Comparison of ENCODE assay signal across 8 mouse cellular contexts in the genomic region with DNA sequence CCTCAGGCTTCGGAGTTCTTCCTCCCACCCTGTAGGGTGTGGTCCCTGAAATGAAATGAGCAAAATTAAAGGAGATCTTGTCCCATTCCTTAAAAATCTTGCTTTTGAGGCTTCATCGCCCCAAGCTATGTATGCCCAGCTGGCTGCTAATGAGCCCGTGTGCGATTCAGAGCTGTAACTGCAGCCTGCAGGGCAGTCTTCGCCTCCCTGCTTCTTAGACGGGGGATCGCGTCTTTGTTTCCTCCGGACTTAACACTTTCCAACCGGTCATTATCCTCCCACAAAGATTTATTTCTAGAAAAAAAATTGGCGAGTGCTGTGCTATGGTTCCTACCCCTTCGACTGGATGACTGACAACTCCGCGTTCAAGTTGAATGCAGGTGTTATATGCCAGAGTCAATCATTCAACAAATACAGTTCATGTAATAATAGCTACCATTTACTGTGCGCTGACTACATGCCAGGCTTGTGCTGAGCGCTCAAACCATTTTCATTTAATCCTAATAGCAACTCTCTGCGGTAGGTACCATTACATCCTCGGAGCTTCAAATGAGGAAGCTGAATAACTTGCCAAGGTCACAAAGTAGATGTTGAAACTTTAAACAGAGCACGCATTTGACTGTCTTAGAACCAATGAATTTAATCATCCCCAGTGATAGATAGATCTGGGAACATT. TPM values are rescaled to one million over a fixed set of nuclear protein-coding genes. Genes with fewer than 3 reads are reported as not detected.
DNase-seq lines count a peak whose midpoint lies in the region; ATAC-seq and TF ChIP-seq lines count a peak whose summit lies in the region.

No protein-coding gene starts in this region.

- H3K27ac ChIP-seq in thymus, adult 2 months (ENCODE audit: control insufficient read depth, insufficient read depth, low read length) = peak overlapping the region; percentile 94
- H3K27ac ChIP-seq in limb, embryonic 11.5 days (replicated peaks; ENCODE audit: low read depth, low read length) = peak overlapping the region; percentile 98

- H3K79me2 ChIP-seq in myocyte (ENCODE audit: control insufficient read depth, insufficient read depth) = peaks cover 38% of the 10 kb centered on the region

- peak overlapping the region; percentile 77 for H3K9ac ChIP-seq in limb, embryonic 11.5 days (ENCODE audit: low read length)

- no peaks in the 10 kb centered on the region for H3K27me3 ChIP-seq in erythroblast, embryonic 14.5 days (ENCODE audit: control insufficient read depth)
- H3K27me3 ChIP-seq in thymus, adult 2 months (ENCODE audit: control insufficient read depth, insufficient read depth, low read length) = no peaks in the 10 kb centered on the region
- H3K27me3 ChIP-seq in limb, embryonic 11.5 days (ENCODE audit: control insufficient read depth, insufficient read depth, low read length) = no peaks in the 10 kb centered on the region
- H3K27me3 ChIP-seq in myocyte (ENCODE audit: control insufficient read depth, insufficient read depth, insufficient read length) = no peaks in the 10 kb centered on the region

- WGBS in thymus, adult 2 months = 4% methylated on average over 19 of the region's 19 CpGs
- 5% methylated on average over 19 of the region's 19 CpGs for WGBS in limb, embryonic 11.5 days

- H3K4me2 ChIP-seq in limb, embryonic 11.5 days (ENCODE audit: low read depth, severe bottlenecking) = peak overlapping the region; percentile 83
- H3K4me2 ChIP-seq in myocyte (ENCODE audit: low read depth) = peak overlapping the region; percentile 97

- ATAC-seq in erythroblast, adult 5-6 weeks (replicated peaks; ENCODE audit: low FRiP score, poor library complexity, severe bottlenecking) = no peak
- ATAC-seq in limb, embryonic 11.5 days (ENCODE audit: insufficient number of reproducible peaks, low FRiP score, low TSS enrichment, low read depth) = no peak; the same call in 1 of the 2 replicates
- ATAC-seq in inflammation-experienced regulatory T-cells, adult 6 months = no peak

- TF ChIP-seq POLR2A in thymus, adult 2 months (IDR thresholded peaks at IDR 0.05; ENCODE audit: control insufficient read depth, extremely low read depth, insufficient read depth, low read length, poor library complexity) = no peak
- TF ChIP-seq POLR2A in myocyte (IDR thresholded peaks at IDR 0.05; ENCODE audit: insufficient read length, low read depth) = peak; percentile 12

- no peak for TF ChIP-seq CTCF in thymus, adult 2 months (IDR thresholded peaks at IDR 0.05; ENCODE audit: borderline replicate concordance, control insufficient read depth, extremely low read depth, insufficient read depth, low read length, poor library complexity)

- no peak for DNase-seq in thymus, adult 2 months
- no peak for DNase-seq in thymus, postnatal 4 days
- no peak for DNase-seq in limb, embryonic 11.5 days (ENCODE audit: low spot score)
- DNase-seq in urinary bladder, postnatal 10 days (ENCODE audit: low spot score) = no peak

- no peaks in the 10 kb centered on the region for H3K9me3 ChIP-seq in erythroblast, embryonic 14.5 days (ENCODE audit: control insufficient read depth, low read length)
- no peaks in the 10 kb centered on the region for H3K9me3 ChIP-seq in limb, embryonic 11.5 days (ENCODE audit: control insufficient read depth, low read length)

- peak overlapping the region; percentile 4 for H3ac ChIP-seq in myocyte (ENCODE audit: control insufficient read depth, insufficient read length)

- peak overlapping the region; percentile 68 for H3K4me3 ChIP-seq in erythroblast, embryonic 14.5 days (replicated peaks)
- peak overlapping the region; percentile 96 for H3K4me3 ChIP-seq in thymus, adult 2 months (ENCODE audit: control insufficient read depth, insufficient read depth, low read length)
- peak overlapping the region; percentile 84 for H3K4me3 ChIP-seq in limb, embryonic 11.5 days (ENCODE audit: low read depth, low read length)
- peak overlapping the region; percentile 68 for H3K4me3 ChIP-seq in myocyte

- peaks cover 52% of the 10 kb centered on the region for H3K4me1 ChIP-seq in erythroblast, embryonic 14.5 days (ENCODE audit: control insufficient read depth)
- peaks cover 7% of the 10 kb centered on the region for H3K4me1 ChIP-seq in thymus, adult 2 months (replicated peaks; ENCODE audit: control insufficient read depth, insufficient read depth, low read length)
- no peaks in the 10 kb centered on the region; the same call in 1 of the 2 replicates for H3K4me1 ChIP-seq in limb, embryonic 11.5 days (ENCODE audit: control insufficient read depth, insufficient read depth, low read length)

- peaks cover 6% of the 10 kb centered on the region for H3K36me3 ChIP-seq in erythroblast, embryonic 14.5 days (ENCODE audit: control insufficient read depth)
- no peaks in the 10 kb centered on the region for H3K36me3 ChIP-seq in thymus, adult 2 months (ENCODE audit: control insufficient read depth, insufficient read depth, low read length)
- no peaks in the 10 kb centered on the region for H3K36me3 ChIP-seq in limb, embryonic 11.5 days (ENCODE audit: control insufficient read depth, insufficient read depth, low read length)
- no peaks in the 10 kb centered on the region for H3K36me3 ChIP-seq in myocyte (ENCODE audit: control insufficient read depth, insufficient read depth)

TF ChIP-seq in myocyte, 11 proteins besides CTCF, POLR2A, EP300 and RAD21:
- TF ChIP-seq POLR2AphosphoS2 (IDR thresholded peaks at IDR 0.05; ENCODE audit: insufficient read length, low read depth) (peak; percentile 24), TCF3 (IDR thresholded peaks at IDR 0.05; ENCODE audit: insufficient read length, low read depth) (no peak)

RNA-seq across cellular contexts. Expression of gene Cap1, which starts 0.9 kb away (rescaled TPM):
- polyA plus RNA-seq in erythroblast, embryonic 14.5 days (2012) = 0.52 and 0.64 TPM in 2 replicates
- total RNA-seq in erythroblast, adult 5-6 weeks (2015; ENCODE audit: low replicate concordance) = 77.8 and 106 TPM in 2 replicates
- total RNA-seq in erythroblast, adult 5-6 weeks (2017; ENCODE audit: low replicate concordance) = 76.8 and 86.9 TPM in 2 replicates
- 192 and 203 TPM in 2 replicates for polyA plus RNA-seq in thymus, adult 2 months (2012; rRNA removed)
- polyA plus RNA-seq in limb, embryonic 11.5 days (2014; fragmentation: Nextera tagmentation; extraction: Ambion mirVana) = 59.0 and 64.6 TPM in 2 replicates
- polyA plus RNA-seq in myocyte (2012; fragmentation: generic; extraction: Trizol) = 167 TPM
- 100 to 1,000 TPM; 303 to 446 (median 377) TPM for polyA plus RNA-seq in inflammation-experienced regulatory T-cells, adult 6 months (2017; shearing (Covaris generic))

RNA-seq across cellular contexts. Expression of gene Ppt1, which starts 50.7 kb away (rescaled TPM):
- 0.14 and 0.17 TPM in 2 replicates for polyA plus RNA-seq in erythroblast, embryonic 14.5 days (2012)
- 33.6 and 48.4 TPM in 2 replicates for total RNA-seq in erythroblast, adult 5-6 weeks (2015; ENCODE audit: low replicate concordance)
- total RNA-seq in erythroblast, adult 5-6 weeks (2017; ENCODE audit: low replicate concordance) = 12.9 and 14.9 TPM in 2 replicates
- 79.5 and 86.7 TPM in 2 replicates for polyA plus RNA-seq in thymus, adult 2 months (2012; rRNA removed)
- 52.4 and 54.1 TPM in 2 replicates for polyA plus RNA-seq in limb, embryonic 11.5 days (2014; fragmentation: Nextera tagmentation; extraction: Ambion mirVana)
- 49.9 TPM for polyA plus RNA-seq in myocyte (2012; fragmentation: generic; extraction: Trizol)
- 100 to 1,000 TPM in 2 of 3 experiments, 10 to 100 TPM in 1; 88.2 to 161 (median 123) TPM for polyA plus RNA-seq in inflammation-experienced regulatory T-cells, adult 6 months (2017; shearing (Covaris generic))

Comparison
In these comparisons a context has a peak if more than half of its experiments do, and no peak if none do; other contexts are left out.
1. RNA of gene Cap1, which starts 0.9 kb away (polyA plus RNA-seq): 303 to 446 TPM in inflammation-experienced regulatory T-cells, adult 6 months, 192 to 203 TPM in thymus, adult 2 months, 167 TPM in myocyte (single experiment) and 59.0 to 64.6 TPM in limb, embryonic 11.5 days; 0.52 to 0.64 TPM in erythroblast, embryonic 14.5 days; every median in the first group is over 10 times any median in the second.
2. RNA of gene Ppt1, which starts 50.7 kb away (polyA plus RNA-seq): 88.2 to 161 TPM in inflammation-experienced regulatory T-cells, adult 6 months, 79.5 to 86.7 TPM in thymus, adult 2 months, 52.4 to 54.1 TPM in limb, embryonic 11.5 days and 49.9 TPM in myocyte (single experiment); 0.14 to 0.17 TPM in erythroblast, embryonic 14.5 days; every median in the first group is over 10 times any median in the second.
3. Peak in every context shown above with its lines, with median percentiles within 50 percentile points of each other: H3K4me3 ChIP-seq.